Mouse (Mus musculus): Measurements from ENCODE around the gene Stk40. TPM values are rescaled to one million over a fixed set of nuclear protein-coding genes. Genes with fewer than 3 reads are reported as not detected.

Stk40 gene
- polyA plus RNA-seq, 1 experiment from 2014 or later: 18.5 TPM

DNA sequence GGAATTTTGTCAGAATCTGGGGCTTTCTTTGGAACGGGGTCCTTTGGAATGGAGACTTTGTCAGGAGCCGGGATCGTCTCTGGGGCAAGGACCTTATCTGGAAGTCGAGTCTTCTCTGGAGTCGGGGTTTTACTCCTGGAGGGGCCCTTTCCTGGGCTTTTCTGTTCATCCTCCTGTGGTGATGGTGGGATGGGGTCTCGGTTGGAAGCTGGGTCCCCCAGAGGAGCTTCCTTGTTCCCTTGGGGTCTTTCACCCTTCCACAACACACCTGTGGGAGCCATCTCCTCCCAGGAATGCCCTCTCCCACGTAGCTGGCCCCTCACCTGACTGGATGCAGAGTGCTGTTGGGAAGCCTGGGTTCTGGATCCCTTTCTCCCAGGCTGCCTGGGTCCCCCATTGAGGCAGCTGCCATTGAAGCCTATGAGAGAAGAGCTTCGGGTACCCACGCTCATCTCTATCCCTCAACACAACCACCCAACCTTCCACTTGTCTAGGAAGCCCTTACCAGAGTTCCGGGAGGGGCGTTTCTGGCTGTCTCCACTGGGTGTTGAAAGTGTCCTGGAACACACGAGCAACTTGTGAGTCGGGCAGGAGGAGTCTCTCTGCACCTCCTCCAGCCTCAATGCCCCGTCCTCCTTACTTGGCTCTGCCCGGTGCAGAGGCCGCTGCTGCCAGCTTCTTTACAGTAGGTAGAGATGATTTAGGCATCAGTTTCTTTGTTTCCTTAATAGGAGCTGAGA is 48.1 kb downstream of the Stk40 start:
- 70% methylated on average over 16 of the region's 16 CpGs for whole genome bisulfite sequencing (ENCODE audit: insufficient replicate concordance)
- Histone ChIP-seq H3K9me3 (replicated peaks; ENCODE audit: control insufficient read depth, low read length) (no peaks in the 10 kb centered on the region), H3K4me1 (ENCODE audit: control insufficient read depth, insufficient read depth, low read length) (peaks cover 40% of the 10 kb centered on the region), H3K27ac (ENCODE audit: low read depth, low read length) (no peak overlapping the region), H3K4me3 (ENCODE audit: low read depth, low read length) (no peak overlapping the region), H3K4me2 (no peak overlapping the region), H3K9ac (ENCODE audit: low read depth, low read length) (no peak overlapping the region), H3K27me3 (ENCODE audit: control insufficient read depth, insufficient read depth, low read length) (peaks cover 12% of the 10 kb centered on the region), H3K36me3 (ENCODE audit: control insufficient read depth, insufficient read depth, low read length) (no peaks in the 10 kb centered on the region)
- ATAC-seq (replicated peaks; ENCODE audit: insufficient number of reproducible peaks, low FRiP score, low TSS enrichment): no peak

DNA sequence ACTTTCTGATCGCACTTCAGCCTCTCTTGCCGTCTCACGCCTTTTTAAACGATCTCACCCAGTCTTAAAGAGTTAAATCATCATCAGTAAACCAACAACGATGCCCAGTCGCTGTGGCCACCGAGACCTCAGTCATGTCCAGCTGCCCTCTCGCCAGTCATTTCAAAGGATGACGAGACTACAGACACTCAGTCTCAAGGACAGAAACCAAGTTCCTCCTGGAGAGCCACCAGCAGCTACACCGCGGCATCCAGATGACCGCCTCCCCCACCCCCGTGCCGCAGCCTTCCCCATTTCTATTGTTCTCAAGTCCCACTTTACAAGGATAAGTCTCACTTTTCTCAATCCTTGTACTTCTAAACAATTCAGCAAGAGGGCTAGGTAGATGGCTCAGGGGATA is 49.1 kb downstream of the Stk40 start:
- Histone ChIP-seq H3K27me3 (ENCODE audit: control insufficient read depth, insufficient read depth, low read length) (peaks cover 10% of the 10 kb centered on the region), H3K4me1 (ENCODE audit: control insufficient read depth, insufficient read depth, low read length) (peaks cover 37% of the 10 kb centered on the region), H3K4me2 (no peak overlapping the region), H3K4me3 (ENCODE audit: low read depth, low read length) (no peak overlapping the region), H3K9ac (ENCODE audit: low read depth, low read length) (no peak overlapping the region), H3K9me3 (replicated peaks; ENCODE audit: control insufficient read depth, low read length) (no peaks in the 10 kb centered on the region), H3K27ac (ENCODE audit: low read depth, low read length) (no peak overlapping the region), H3K36me3 (ENCODE audit: control insufficient read depth, insufficient read depth, low read length) (no peaks in the 10 kb centered on the region)
- no peak for ATAC-seq (replicated peaks; ENCODE audit: insufficient number of reproducible peaks, low FRiP score, low TSS enrichment)
- WGBS (ENCODE audit: insufficient replicate concordance): 53% methylated on average over 14 of the region's 14 CpGs

DNA sequence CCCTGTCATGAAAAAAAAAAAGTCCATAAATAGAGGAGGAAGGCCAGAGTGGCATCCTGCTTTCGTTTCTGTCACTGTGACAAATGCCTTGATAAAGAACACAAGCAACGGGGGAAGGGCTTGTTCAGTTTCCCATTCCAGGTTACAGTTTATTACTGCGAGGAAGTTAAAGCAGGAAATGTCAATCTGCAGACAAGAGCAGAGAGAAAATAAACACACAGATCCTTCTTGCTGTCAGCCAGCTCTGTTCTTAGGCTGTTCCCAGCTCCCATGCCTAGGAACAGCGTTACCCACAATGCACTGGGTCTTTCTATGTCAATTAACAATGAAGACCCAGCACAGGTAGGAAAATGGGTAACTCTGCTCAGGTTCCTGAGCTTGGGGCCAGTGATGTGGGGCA is 51.4 kb downstream of the Stk40 start:
- Histone ChIP-seq H3K4me2 (no peak overlapping the region), H3K4me3 (ENCODE audit: low read depth, low read length) (no peak overlapping the region), H3K9me3 (replicated peaks; ENCODE audit: control insufficient read depth, low read length) (no peaks in the 10 kb centered on the region), H3K36me3 (ENCODE audit: control insufficient read depth, insufficient read depth, low read length) (no peaks in the 10 kb centered on the region), H3K27ac (ENCODE audit: low read depth, low read length) (peak overlapping the region; percentile 82), H3K9ac (ENCODE audit: low read depth, low read length) (no peak overlapping the region), H3K27me3 (ENCODE audit: control insufficient read depth, insufficient read depth, low read length) (no peaks in the 10 kb centered on the region), H3K4me1 (ENCODE audit: control insufficient read depth, insufficient read depth, low read length) (peaks cover 23% of the 10 kb centered on the region)
- no peak for ATAC-seq (replicated peaks; ENCODE audit: insufficient number of reproducible peaks, low FRiP score, low TSS enrichment)
- WGBS (ENCODE audit: insufficient replicate concordance): 25% methylated on average over 4 of the region's 4 CpGs

DNA sequence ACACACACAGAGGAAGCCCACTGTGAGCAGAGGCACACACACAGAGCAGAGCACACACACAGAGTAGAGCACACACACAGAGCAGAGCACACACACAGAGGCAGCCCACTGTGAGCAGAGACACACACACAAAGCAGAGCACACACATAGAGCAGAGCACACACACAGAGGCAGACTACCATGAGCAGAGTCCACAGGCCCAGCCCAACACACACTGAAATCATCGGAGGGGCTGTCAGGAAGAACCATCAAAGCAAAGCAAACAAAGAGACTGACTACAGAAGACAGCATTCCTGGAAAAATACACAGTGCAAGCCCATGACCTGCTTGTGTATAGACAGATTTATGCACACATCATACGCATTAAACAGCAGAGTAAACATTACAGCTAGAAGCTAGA is 52.1 kb downstream of the Stk40 start:
- ATAC-seq (replicated peaks; ENCODE audit: insufficient number of reproducible peaks, low FRiP score, low TSS enrichment): no peak

DNA sequence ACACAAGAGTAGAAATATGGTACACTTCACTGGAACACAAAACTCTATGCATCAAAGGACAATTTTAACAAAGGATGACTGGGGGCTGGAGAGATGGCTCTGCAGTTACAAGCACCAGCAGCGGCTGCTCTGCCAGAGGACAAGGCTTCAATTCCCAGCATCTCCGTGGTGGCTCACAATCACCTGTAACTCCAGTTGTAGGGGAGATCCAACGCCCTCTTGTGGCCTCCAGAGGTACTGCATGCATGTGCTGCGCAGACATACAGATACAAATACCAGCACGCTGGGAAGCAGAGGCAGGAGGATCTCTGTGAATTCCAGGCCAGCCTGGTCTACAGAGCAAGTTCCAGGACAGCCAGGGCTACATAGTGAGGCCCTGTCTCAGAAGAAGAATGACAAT is 52.9 kb downstream of the Stk40 start:
- Histone ChIP-seq H3K4me2 (no peak overlapping the region), H3K9me3 (replicated peaks; ENCODE audit: control insufficient read depth, low read length) (no peaks in the 10 kb centered on the region), H3K4me3 (ENCODE audit: low read depth, low read length) (no peak overlapping the region), H3K27ac (ENCODE audit: low read depth, low read length) (no peak overlapping the region), H3K9ac (ENCODE audit: low read depth, low read length) (no peak overlapping the region), H3K27me3 (ENCODE audit: control insufficient read depth, insufficient read depth, low read length) (no peaks in the 10 kb centered on the region), H3K4me1 (ENCODE audit: control insufficient read depth, insufficient read depth, low read length) (peaks cover 10% of the 10 kb centered on the region; the same call in 1 of the 2 replicates), H3K36me3 (ENCODE audit: control insufficient read depth, insufficient read depth, low read length) (no peaks in the 10 kb centered on the region)
- 60% methylated on average over 5 of the region's 5 CpGs for WGBS (ENCODE audit: insufficient replicate concordance)
- no peak for ATAC-seq (replicated peaks; ENCODE audit: insufficient number of reproducible peaks, low FRiP score, low TSS enrichment)

More for the DNA sequence above, 52.1 kb downstream of the Stk40 start:
- H3K4me3 ChIP-seq (ENCODE audit: low read depth, low read length): no peak overlapping the region
- H3K36me3 ChIP-seq (ENCODE audit: control insufficient read depth, insufficient read depth, low read length): no peaks in the 10 kb centered on the region
- H3K4me1 ChIP-seq (ENCODE audit: control insufficient read depth, insufficient read depth, low read length): peaks cover 16% of the 10 kb centered on the region; the same call in 1 of the 2 replicates
- H3K27ac ChIP-seq (ENCODE audit: low read depth, low read length): peak overlapping the region; percentile 82
- H3K9me3 ChIP-seq (replicated peaks; ENCODE audit: control insufficient read depth, low read length): no peaks in the 10 kb centered on the region
- WGBS (ENCODE audit: insufficient replicate concordance): 50% methylated on average over 2 of the region's 2 CpGs
- no peak overlapping the region for H3K4me2 ChIP-seq
- no peaks in the 10 kb centered on the region for H3K27me3 ChIP-seq (ENCODE audit: control insufficient read depth, insufficient read depth, low read length)
- no peak overlapping the region for H3K9ac ChIP-seq (ENCODE audit: low read depth, low read length)

DNA sequence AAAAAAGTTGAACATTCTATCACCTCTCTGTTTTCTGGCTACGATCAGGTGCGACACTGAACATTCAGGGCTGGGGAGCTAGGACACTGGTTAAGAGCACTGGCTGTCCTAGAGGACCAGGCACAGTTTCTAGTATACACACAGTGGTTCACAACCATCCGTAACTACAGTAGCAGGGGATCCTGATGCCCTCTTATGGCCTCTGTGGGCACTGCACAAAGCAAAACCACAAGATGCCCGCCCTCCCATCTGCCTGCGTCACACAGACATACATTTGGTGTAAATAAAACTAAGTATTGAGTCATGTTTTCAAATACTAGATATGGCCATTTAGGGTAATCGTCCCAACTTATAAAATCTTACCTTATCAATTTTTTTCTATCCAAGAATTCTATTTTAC is 53.8 kb downstream of the Stk40 start:
- no peak for ATAC-seq (replicated peaks; ENCODE audit: insufficient number of reproducible peaks, low FRiP score, low TSS enrichment)
- Histone ChIP-seq H3K27ac (ENCODE audit: low read depth, low read length) (no peak overlapping the region), H3K4me1 (ENCODE audit: control insufficient read depth, insufficient read depth, low read length) (peaks cover 10% of the 10 kb centered on the region; the same call in 1 of the 2 replicates), H3K4me2 (no peak overlapping the region), H3K9me3 (replicated peaks; ENCODE audit: control insufficient read depth, low read length) (no peaks in the 10 kb centered on the region), H3K27me3 (ENCODE audit: control insufficient read depth, insufficient read depth, low read length) (no peaks in the 10 kb centered on the region), H3K9ac (ENCODE audit: low read depth, low read length) (no peak overlapping the region), H3K4me3 (ENCODE audit: low read depth, low read length) (no peak overlapping the region), H3K36me3 (ENCODE audit: control insufficient read depth, insufficient read depth, low read length) (no peaks in the 10 kb centered on the region)
- 81% methylated on average over 6 of the region's 6 CpGs for WGBS (ENCODE audit: insufficient replicate concordance)

DNA sequence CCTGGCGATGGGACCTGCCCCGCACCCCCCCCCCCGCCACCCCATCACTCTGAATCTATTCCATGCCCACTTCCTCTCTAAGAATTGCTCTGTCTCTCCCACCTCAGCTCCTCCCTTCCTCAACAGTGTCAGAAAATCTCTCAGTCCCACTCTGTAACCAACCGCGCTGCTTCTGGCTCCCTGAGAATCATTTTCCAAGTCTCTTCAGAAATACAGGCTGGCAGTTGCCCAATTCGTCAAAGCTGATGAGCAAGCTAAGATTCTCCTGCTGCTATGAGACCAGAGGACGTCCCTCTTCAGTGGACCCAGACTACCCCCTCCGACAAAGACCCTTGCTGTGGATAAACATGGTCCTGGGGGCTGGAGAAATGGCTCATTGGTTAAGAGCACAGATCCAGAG is 55.7 kb downstream of the Stk40 start:
- H3K27me3 ChIP-seq (ENCODE audit: control insufficient read depth, insufficient read depth, low read length): no peaks in the 10 kb centered on the region
- H3K9ac ChIP-seq (ENCODE audit: low read depth, low read length): no peak overlapping the region
- H3K9me3 ChIP-seq (replicated peaks; ENCODE audit: control insufficient read depth, low read length): no peaks in the 10 kb centered on the region
- no peaks in the 10 kb centered on the region for H3K36me3 ChIP-seq (ENCODE audit: control insufficient read depth, insufficient read depth, low read length)
- peaks cover 19% of the 10 kb centered on the region for H3K4me1 ChIP-seq (ENCODE audit: control insufficient read depth, insufficient read depth, low read length)
- no peak overlapping the region for H3K4me3 ChIP-seq (ENCODE audit: low read depth, low read length)
- WGBS (ENCODE audit: insufficient replicate concordance): 74% methylated on average over 8 of the region's 8 CpGs
- ATAC-seq (replicated peaks; ENCODE audit: insufficient number of reproducible peaks, low FRiP score, low TSS enrichment): no peak
- no peak overlapping the region for H3K27ac ChIP-seq (ENCODE audit: low read depth, low read length)
- H3K4me2 ChIP-seq: no peak overlapping the region

DNA sequence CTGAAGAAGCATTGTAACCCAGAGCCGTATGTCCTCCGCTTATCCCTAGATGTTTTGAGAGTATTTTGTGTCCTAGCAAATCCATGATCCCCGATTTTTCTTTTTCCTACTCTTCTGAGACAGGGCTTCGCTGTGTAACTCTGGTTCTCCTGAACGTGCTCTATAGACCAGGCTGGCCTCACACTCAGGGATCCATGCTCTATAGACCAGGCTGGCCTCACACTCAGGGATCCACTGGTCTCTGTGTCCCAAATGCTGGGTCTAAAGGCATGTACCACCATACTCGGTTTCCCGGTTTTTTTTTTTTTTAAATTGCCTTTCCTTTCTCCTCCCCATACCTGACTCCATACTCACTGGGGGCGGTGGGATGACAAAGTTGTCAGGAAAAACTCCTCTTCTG is 57.2 kb downstream of the Stk40 start:
- H3K9me3 ChIP-seq (replicated peaks; ENCODE audit: control insufficient read depth, low read length): no peaks in the 10 kb centered on the region
- ATAC-seq (replicated peaks; ENCODE audit: insufficient number of reproducible peaks, low FRiP score, low TSS enrichment): no peak
- 91% methylated on average over 8 of the region's 8 CpGs for WGBS (ENCODE audit: insufficient replicate concordance)
- H3K4me1 ChIP-seq (ENCODE audit: control insufficient read depth, insufficient read depth, low read length): peaks cover 10% of the 10 kb centered on the region
- no peaks in the 10 kb centered on the region for H3K27me3 ChIP-seq (ENCODE audit: control insufficient read depth, insufficient read depth, low read length)
- H3K27ac ChIP-seq (ENCODE audit: low read depth, low read length): no peak overlapping the region
- H3K36me3 ChIP-seq (ENCODE audit: control insufficient read depth, insufficient read depth, low read length): no peaks in the 10 kb centered on the region; the same call in 1 of the 2 replicates
- no peak overlapping the region for H3K4me2 ChIP-seq
- H3K9ac ChIP-seq (ENCODE audit: low read depth, low read length): no peak overlapping the region
- H3K4me3 ChIP-seq (ENCODE audit: low read depth, low read length): no peak overlapping the region

DNA sequence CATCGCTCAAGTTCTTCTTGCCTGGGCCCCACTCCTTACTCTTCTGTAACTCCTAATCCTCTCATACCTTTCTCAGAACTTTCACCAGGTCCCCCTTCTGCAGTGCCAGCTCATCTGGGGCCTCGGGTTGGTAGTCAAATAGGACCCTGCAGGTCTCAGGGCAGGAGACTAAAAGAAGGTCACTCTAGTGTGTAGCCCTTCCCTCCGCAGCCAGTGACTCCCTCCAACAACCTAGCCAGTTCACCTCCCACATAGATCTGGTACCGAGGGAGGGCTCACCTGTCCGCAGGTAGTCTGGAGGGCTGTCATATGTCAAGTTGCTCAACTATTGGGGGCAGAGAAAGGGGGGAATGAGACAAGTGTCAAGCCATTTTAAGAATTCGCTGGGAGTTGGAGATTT is 57.7 kb downstream of the Stk40 start:
- Histone ChIP-seq H3K9me3 (replicated peaks; ENCODE audit: control insufficient read depth, low read length) (no peaks in the 10 kb centered on the region), H3K4me2 (no peak overlapping the region), H3K4me1 (ENCODE audit: control insufficient read depth, insufficient read depth, low read length) (peaks cover 14% of the 10 kb centered on the region), H3K4me3 (ENCODE audit: low read depth, low read length) (no peak overlapping the region), H3K27ac (ENCODE audit: low read depth, low read length) (no peak overlapping the region), H3K27me3 (ENCODE audit: control insufficient read depth, insufficient read depth, low read length) (no peaks in the 10 kb centered on the region), H3K36me3 (ENCODE audit: control insufficient read depth, insufficient read depth, low read length) (peaks cover 2% of the 10 kb centered on the region; the same call in 1 of the 2 replicates), H3K9ac (ENCODE audit: low read depth, low read length) (no peak overlapping the region)
- ATAC-seq (replicated peaks; ENCODE audit: insufficient number of reproducible peaks, low FRiP score, low TSS enrichment): no peak
- 84% methylated on average over 6 of the region's 6 CpGs for WGBS (ENCODE audit: insufficient replicate concordance)
